Mouse (Mus musculus): Measurements from ENCODE around the gene Chrna9.

DNA sequence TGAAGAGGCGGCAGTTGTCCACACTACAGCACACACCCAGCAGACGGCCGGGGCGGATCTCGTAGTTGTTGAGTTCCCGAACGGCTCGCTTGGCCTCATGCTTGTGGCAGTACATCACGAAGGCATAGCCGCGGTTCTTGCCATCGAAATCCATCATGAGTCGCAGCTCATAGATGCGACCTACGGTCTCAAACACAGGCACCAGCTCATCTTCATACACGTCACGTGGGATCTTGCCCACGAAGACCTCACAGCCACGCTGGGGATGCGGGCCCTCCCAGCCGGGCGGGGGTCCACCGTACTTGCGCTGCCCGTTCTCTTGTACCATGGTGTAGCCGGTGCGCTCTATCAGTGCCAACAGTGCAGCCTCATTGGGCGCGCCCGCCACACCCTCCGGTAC, 92.1 kb downstream of the Chrna9 start:
- TF ChIP-seq CTCF (IDR thresholded peaks at IDR 0.05; ENCODE audit: low read depth) = no peak
- no peak for TF ChIP-seq EP300 (IDR thresholded peaks at IDR 0.05; ENCODE audit: low read depth)

Measured in liver, postnatal 0 days (tissue).